Mouse (Mus musculus) cerebellum, adult 11-12 months (tissue): Measurements from ENCODE around the gene AI467606.
A peak's percentile ranks its signal among the peaks of the same experiment; 100 is the strongest.
"Not testable (repeated sequence)": the region's sequence is repeated elsewhere in the genome, so short reads cannot be mapped to it uniquely, and the experiment has no call there.

Experiments
- DNase-seq: peaks from one replicate; pipeline ENCODE4 v3.0.0; 2022

The AI467606 gene

DNA sequence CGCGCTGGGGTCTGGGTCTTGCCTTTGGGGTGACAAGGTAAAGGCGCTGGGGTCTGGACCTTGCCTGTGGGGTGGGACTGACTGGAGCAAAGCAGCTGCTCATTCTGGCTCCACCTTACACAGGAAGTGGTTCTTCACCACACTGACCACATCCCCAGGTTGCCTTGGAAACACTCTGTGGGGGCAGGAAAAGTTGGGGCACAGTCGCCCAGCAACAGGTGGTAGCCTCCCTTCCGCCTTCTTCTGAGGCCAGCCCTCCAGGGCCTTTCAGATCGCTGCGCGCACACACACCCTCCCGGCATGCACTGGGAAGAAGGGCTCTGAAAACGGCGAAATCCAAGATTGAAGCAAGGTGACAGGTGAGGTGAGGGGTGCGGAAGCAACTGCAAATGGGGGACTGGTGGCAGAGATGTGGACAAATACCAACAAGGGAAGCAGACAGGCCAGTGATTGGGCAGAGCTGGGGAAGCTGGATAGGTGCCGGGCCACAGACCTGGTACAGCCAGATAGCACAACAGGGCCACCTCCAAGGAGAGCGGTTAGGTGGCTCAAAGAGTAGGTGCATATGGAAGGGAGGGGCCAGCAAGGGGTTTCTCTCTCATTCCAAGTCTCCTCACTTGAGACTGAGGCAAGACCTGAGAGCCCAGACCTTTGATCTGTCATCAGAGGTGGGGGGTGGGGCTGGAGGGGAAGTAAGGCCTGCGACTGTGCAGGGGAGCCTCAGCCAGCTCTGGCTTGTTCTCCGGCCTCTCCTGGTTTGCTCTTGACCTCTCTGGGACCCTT lies at the start of gene AI467606:
Gene AI467606 (plus strand): TSS at position 246 of the 783 bp plus-strand sequence.
- DNase-seq, result no peak

DNA sequence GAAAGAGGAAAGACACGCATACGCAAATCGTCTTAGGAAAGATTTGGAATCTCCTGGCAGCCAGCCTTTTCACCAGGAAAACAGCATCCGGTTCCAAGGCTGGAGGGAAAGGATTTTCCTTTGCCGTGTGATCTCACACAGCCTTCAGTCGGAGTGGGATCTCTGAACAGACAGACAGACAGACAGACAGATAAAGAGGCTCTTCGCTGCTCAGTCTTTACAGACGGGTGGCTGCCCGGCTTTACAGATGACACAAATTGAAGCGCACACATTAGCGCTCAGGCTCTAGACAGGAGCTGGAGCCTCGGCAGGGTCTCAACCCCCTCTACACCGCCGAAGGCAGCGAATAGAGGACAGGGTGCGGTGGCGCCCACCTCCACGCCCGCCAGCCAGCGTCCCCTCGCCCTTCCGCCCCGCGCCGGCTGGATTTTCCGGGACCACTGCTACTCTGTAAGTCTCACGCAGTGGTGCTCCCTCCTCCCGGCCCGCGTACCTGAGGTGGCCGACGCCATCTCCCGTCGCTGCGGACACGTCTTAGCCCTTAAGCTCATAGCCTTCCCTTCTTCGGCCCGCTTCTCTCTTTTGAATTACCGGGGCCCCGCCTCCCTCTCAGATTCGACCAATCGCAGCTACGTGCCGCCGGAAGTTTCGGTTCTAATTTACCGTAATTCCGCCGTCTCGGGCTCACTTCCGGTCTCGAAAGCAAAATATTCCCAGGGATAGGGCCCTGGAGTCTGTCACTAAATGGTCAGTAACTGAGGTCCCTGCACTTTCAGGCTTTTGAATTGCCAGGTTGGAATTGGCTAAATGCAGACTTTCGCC lies 49.1 kb upstream of the AI467606 start, which contains the start of gene Kif22:
Gene Kif22 (minus strand): TSS at position 621 of the 822 bp plus-strand sequence.
- peak; percentile 83 for DNase-seq

DNA sequence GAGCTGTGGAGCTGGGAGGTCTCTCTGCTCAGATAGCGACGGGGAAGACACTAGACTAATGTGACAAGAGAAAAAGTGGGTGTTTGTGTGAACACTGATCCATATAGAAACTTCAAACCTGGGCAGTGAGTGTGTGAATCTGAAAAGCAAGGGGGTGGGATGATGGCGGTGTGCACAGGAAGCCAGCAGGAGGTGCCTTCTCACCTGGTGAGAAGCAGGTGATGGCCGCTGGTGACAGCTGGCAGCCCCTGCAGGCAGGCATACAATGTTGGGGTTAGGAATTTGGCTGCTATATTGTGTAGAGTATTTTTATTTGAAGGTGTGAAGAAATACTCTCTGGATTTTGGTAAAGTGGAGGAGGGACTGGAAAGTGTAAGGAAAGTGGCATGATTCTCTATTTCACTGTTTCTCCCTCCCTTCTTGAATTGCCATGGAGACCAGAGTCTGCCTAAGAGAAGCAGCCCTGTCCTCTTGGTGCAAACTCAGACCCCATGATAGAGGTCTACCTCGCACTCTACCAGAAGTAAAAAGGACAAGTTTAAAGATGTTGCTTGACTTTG lies 36.1 kb upstream of the AI467606 start:
- DNase-seq, result no peak

DNA sequence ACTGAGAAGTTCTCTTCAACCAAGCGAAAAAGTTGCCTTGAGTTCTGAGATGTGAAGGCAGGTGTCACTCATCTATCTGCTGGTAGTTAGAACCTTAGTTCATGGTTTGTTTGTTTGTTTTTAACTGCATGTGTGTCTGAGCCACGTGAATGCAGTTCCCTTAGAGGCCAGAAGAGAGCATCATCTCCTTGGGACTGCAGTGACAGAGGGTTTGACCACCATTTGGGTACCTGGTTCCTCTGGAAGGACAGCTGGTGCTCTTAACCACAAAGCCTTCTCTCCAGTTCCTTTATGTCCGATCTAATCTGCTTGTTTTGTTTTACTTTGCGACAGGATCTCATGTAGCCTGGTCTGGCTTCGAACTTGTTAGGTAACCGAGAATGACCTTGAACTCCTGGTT lies 25.6 kb upstream of the AI467606 start:
- DNase-seq, result no peak

DNA sequence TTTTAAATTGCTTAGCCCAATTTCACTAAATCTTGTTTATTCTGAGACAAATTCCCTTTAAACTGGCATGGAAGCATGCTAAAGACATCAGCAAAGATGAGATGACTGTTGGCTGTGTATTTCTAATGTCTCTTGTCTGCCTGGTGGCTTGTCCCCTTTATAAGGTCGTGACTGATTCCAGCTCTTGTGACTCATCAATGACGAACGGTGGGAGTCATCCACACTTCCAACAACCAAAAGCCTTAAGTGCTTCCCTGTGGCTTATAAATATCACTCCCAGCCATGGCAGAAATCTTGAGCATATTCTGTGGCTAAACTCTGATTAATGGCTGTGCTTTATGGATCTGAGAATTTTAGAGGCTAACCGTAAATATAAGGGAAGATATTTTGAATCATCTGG lies 24.8 kb upstream of the AI467606 start:
- no peak for DNase-seq

DNA sequence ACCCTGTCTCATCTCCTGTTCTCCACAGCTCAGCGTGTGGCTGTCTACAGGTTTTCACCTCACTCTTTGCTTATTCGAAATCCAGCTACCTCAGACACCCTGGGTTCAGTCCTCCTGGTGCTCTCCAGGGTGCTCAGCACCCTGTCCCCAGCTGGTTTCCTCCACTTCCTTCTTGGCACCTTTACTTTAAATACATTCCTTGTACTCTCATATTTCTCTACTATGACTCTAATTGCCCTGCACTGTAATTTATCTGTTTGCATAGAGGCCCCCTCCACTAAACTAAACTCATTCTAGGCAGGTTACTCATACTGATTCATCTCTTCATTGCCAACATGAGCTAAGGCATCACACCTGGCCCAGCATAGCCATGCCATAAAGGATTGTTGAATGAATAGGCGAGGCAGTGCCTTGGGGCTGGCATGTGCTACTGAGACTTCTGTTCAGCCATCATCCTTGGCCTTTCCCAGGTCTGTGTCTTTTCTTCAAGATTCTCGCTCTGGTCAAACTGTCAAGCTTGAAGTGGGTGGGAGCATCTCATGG lies 20.2 kb upstream of the AI467606 start:
- no peak for DNase-seq

DNA sequence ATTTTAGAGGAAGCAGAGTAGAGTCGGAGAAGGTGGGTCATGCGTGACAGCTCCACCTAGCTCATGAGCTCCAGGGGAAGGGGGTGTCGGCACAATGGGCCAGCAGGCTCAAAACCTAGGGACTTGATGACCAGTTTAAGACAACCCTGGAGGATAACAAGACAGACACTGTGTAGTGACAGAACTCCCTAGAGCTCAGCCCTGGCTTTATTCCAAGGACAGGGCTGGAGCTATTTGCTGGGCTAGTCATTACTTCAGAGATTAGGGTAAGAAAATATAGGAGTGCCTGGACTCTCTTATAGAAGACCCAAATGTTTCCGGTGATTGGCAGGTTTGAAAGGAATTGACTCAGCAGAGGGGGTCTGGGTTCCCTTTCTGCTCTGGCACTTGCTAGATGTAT lies 17.9 kb upstream of the AI467606 start:
- no peak for DNase-seq

DNA sequence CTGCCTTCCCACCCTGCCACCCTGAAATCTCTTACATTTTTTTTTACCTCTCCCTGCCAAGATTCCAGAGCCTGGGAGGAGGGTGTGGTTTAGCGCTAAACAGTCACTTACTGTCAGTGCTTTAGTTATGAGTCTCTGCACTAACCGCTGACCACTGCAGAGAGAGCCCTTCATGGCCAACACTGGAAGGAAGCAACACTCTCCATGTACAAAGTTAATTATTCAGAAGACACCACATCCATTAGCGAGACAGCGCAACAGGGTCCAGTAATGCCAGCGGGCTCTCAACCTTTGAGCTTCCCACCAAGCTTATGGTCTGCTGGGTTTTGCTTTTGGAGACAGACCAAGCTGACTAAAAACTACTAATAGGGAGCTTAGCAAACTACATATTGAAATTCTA lies 15.0 kb upstream of the AI467606 start:
- no peak for DNase-seq

DNA sequence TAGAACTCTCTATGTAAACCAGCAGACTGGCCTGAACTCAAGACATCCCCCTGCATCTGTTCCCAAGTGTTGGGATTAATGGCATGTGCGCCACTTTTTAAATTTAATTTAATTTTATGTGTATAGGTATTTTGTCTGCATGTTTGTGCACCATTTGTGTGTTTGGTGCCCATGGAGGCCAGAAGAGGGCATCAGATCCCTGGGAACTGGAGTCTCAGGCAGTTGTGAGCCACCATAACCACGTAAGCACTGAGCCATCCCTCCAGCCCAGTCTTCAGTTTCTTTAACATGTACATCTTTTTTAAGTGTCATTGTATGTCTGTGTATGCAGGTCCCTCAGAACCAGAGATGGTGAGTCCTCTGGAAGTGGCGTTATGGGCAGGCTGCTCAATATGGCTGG lies 13.5 kb upstream of the AI467606 start:
- no peak for DNase-seq

DNA sequence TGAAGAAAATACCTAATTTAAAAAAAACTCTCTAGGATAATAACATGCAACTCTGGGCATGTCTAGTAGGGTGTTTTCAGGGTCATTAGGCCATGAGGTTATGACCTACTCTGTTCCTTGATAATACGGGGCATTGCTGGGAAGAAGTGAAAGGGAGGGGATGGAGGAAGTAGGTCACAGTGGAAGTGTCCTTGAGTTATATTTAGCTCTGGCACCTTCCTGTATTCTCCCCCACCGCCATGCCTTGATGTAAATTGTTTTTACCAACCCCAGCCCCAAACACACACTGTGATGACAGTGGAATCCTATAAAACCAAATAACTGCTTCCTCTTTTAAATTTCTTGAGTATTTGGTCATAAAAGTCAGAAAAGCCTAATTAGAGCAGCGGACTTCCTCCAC lies 11.1 kb upstream of the AI467606 start:
- DNase-seq, result no peak

DNA sequence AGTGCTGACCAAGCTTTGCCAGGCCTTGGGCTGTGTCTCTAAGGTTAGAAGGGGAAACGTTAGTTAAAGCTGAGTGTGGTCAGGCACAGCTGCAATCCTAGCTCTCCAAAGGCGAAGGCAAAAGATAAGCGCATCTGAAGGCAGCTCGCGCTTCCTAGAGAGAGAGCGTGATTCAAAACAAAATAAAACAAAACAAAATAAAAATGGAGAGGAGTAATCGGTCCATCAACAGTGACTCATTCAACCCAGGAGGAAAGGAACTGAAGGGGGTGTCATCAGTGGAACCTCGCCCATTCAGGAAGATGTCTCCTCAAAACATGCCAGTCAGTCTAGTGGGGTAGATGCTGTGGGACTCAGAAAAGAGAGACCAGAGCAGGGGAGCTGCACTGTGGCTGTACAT lies 8.9 kb upstream of the AI467606 start:
- DNase-seq, result no peak

DNA sequence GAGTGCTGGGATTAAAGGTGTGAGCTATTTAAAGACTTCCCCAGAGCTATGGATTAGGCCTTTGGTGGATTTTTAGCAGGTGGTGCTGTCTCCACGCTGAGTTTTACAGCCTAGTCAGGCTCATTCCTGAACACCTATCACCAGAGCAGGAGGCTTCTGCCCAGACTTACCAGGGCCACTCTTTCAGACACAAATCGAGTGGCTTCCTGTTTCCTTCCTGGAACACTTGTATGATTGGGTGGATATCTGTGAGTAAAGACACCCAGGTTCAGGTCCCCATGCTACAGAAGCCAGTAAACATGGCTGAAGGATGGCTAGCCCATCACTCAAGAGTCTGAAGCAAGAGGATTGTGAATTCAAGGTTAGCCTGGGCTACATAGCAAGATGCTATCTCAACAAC lies 8.2 kb upstream of the AI467606 start:
- DNase-seq, result no peak

DNA sequence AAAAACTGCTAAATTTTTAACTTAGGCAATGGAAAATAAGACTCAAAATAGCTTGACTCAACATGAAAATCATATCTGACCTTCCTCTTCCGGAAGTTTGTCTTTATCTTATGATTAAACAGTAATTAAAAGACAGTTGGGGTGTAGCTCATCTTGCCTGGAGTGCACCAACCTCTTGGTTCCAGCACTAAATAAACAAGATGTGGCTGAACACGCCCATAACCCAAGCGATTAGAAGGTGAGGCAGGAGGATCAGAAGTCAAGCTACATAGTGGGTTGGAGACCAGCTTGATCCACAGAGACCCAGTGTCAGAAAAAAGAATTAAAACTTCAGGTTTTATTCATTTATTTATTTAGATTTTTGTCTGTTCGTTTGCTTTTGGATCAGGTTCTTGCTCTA lies 7.5 kb upstream of the AI467606 start:
- no peak for DNase-seq

DNA sequence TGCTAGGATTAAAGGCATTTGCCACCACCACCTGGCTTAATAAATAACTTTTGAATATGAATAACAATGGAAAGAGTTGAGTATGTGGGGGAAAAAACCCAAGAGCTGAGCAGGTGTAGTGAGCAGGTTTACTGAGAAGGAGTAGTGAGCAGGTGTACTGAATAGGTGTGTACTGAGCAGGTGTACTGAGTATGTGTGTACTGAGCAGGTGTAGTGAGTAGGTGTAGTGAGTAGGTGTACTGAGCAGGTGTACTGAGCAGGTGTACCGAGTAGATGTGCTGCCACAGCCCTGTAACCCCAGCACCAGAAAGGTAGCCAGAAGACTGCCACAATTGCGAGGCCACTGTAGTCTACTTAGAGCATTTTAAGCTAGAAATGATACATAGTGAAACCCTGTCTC lies 6.4 kb upstream of the AI467606 start:
- no peak for DNase-seq

DNA sequence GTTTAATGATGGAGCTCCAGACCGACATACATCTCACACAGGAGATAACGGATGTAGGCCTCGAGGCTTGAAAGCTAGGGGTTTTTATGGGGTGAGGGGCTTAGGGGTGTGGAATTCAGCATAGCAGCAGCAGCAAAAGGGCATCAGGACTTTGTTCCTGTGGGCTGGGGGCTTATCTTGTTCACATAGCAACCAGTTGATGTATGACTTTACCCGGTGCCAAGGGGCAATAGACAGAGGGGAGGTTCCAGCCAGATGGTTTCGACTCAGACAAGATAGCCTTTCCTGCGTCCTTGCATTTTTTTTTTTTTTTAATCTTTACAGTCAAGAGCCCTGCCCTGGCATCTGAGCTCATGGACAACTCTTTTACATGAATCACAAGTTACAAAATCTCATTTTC lies 5.4 kb upstream of the AI467606 start:
- DNase-seq, result not testable (repeated sequence)

DNA sequence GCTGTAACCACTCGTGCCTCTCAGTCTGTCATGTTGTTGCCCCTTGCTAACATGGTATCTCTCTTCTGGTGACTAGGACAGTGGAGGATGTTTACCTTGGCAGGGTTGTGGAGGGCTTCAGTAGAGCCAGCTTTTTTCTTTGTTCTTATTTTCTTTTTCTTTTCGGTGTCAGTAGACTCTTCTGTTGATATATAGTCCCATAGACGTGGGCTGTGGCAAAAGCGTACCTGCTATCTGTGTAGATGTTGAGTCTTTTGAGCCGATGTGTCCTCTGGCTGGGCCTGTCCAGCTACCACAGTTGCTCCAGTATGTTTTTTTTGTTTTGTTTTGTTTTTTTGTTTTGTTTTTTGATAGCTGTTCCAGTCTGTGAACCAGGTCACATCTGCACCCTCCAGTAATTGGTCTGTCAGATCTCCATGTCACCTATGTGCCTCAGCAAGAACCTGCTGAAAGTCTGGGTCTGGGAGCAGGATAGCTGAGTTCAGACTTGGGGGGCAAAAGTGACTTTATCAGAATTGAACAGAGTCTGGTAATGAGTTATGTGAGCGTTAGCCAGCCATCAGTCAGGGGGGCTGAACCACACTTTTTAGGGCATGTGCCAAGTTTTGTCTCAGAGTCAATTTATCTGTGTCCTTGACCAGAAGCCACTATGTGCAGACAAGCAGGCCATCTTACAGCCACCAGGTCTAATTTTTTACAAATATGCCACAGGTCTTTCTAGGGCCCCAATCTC lies 3.7 kb upstream of the AI467606 start, which contains the start of gene Zg16:
Gene Zg16 (minus strand): TSS at position 51 of the 733 bp plus-strand sequence.
- DNase-seq, result not testable (repeated sequence)

DNA sequence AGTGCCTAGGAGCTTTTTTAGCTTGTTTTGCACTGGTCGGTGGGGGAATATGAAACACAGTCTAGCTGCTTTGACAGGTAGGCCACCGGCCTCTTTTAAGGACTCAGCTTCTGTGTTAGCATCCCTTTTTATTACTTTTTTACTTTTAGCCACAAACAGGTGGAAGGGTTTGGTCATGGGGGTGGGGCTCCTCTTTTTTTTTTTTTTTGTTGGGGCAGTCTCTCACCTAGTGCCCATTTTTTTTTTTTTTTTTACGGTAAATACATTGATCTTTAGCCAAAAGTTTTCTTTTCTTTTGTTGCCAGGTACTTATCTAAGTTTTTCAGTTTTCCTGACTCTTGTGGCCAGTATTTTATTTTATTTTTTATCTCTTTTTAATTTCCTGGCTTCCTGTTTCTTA lies 3.1 kb upstream of the AI467606 start:
- DNase-seq, result no peak

DNA sequence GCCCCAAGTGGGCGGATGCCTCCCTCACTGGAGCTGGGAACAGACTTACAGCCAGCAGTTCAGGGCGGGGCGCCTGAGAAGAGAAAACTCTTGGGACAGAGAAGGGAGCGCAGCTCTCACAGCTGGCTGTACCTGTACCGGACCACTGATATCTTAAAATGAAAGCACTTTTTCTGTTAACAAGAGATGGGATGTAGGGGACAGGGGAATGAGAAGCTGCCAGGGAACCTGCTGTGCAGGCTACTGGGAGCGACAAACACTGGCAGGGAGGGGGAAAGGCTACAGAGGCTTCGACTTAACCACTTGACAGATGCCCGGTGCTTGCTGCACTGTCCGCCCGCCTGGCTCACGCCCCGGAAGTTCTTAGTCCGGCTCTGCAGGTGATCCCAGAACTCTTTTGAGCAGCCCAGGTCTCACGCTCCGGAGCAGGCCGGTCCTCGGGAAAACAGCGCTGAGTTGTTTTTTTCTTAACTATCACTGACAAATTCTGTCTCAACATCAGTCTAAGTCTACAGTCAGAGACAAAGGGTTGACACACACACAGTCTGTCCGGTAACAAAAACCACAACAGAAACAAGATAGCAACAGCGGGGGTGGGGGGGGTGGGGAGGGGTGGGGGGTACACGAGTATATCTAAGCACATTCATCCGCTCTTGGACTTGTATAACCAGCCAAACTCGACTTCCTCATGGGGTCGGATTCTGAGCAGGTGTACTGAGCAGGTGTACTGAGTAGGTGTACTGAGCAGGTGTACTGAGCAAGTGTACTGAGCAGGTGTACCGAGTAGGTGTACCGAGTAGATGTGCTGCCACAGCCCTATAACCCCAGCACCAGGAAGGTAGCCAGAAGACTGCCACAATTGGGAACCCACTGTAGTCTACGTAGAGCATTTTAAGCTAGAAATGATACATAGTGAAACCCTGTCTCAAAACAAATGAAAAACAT lies 2.0 kb upstream of the AI467606 start:
- DNase-seq, result no peak

DNA sequence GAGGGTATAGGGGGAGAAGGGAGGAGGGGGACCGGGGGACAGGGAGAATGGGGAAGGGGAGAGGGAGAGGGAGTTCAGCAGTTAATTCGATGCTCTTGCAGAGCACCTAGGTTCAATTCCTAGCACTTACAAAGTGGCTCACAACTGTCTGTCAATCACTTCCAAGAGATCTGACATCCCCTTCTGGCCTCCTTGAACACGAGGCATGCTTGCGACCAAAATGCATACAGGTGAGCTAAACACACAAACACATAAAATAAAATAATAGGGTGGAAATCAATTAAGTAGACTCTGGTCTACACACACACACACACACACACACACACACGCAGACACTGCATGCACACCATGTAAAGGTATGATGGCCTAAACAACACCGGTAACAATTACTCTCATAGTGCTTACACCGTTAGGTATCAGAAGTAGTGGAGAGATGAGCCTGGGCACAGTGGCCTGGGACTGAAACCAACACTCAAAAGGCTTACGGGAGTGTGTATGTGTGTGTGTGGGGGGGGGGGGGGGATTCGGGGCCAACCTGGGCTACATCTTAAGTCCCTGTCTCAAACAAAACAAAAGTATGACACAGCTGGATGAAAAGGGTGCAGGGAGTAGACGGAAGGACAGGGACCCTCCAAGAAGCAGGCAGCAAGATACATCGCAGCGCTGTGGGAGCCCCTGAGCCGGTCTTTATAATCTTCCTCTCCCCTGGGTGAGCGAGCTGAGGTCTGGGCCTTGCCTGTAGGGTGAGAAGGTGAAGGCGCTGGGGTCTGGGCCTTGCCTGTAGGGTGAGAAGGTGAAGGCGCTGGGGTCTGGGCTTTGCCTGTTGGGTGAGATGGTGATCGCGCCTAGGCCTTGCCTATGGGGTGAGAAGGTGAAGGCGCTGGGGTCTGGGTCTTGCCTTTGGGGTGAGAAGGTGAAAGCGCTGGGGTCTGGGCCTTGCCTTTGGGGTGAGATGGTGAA lies 725 bp upstream of the AI467606 start:
- no peak for DNase-seq

DNA sequence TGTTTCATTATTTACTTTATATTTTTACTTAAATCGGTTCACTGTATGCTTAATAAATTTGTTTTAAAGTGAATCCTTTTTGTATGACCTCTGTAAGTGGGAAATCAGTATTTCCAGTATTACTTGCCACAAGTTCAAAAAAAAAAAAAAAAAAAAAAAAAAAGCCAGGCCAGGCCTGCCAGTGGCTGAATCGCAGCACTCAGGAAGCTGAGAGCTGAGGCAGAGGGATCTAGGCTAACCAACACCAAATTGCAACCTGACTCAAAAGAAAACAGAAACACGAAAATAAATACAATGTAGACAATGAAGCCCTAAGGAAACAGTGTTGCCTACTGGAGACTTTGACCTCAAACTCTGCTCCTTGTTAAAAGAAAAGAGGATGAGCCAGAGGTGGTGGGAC lies 2.8 kb downstream of the AI467606 start:
- no peak for DNase-seq
